Mouse (Mus musculus) liver, embryonic 14.5 days (tissue): ENCODE results near the gene Pxdc1. TPM values are rescaled to one million over a fixed set of nuclear protein-coding genes. Genes with fewer than 3 reads are reported as not detected.

Source experiments
- ATAC-seq: fragments of 200-750 bp; cut with Nextera tagmentation; 2 replicates; pipeline ENCODE4 v1.8.0; 2017; ENCODE audit warnings: moderate number of reproducible peaks, mild to moderate bottlenecking, moderate library complexity; ENCODE audit not compliant: insufficient read depth
- DNase-seq, 3 experiments: peaks; one replicate each; pipeline ENCODE4 v3.0.0-alpha.2; 2012 to 2013; ENCODE audit warnings: low read depth in 3 of 3, low spot score in 3 of 3
- H3K27ac ChIP-seq: fragments of 300-500 bp; sonication (generic); 2 replicates; pipeline ENCODE4 v1.5.1; 2014; ENCODE audit warnings: moderate library complexity, mild to moderate bottlenecking, control low read depth, inconsistent platforms
- H3K27me3 ChIP-seq: fragments of 300-500 bp; sonication (generic); 2 replicates; pipeline ENCODE4 v1.6.1; 2014; ENCODE audit warnings: mild to moderate bottlenecking, low read length, moderate library complexity; ENCODE audit not compliant: control insufficient read depth, insufficient read depth
- H3K36me3 ChIP-seq: fragments of 300-500 bp; sonication (generic); replicated peaks from 2 replicates; pipeline ENCODE4 v1.6.1; 2014; ENCODE audit warnings: low read depth; ENCODE audit not compliant: control insufficient read depth, insufficient read depth
- H3K4me1 ChIP-seq, 2 experiments: fragments of 200-500 bp in 1 of 2; fragments of 300-500 bp in 1 of 2; sonication (generic) in 1 of 2; replicated peaks; 2 replicates each; pipeline ENCODE4 v1.6.1; 2012 to 2014; ENCODE audit warnings: antibody characterized with exemption in 1 of 2, inconsistent platforms in 1 of 2, low read length in 1 of 2; ENCODE audit not compliant: control insufficient read depth in 2 of 2, insufficient read depth in 2 of 2
- H3K4me2 ChIP-seq: fragments of 300-500 bp; sonication (generic); 2 replicates; pipeline ENCODE4 v1.6.1; 2014; ENCODE audit warnings: low read depth, mild to moderate bottlenecking, control low read depth, moderate library complexity
- H3K4me3 ChIP-seq, 2 experiments: fragments of 200-500 bp in 1 of 2; fragments of 300-500 bp in 1 of 2; sonication (generic) in 1 of 2; 2 replicates each; pipeline ENCODE4 v1.5.1; 2012 to 2014; ENCODE audit warnings: low read depth in 2 of 2, low read length in 2 of 2, mild to moderate bottlenecking in 2 of 2, control low read depth in 1 of 2, inconsistent platforms in 1 of 2, moderate library complexity in 1 of 2; ENCODE audit not compliant: insufficient read depth in 1 of 2
- H3K9ac ChIP-seq: fragments of 300-500 bp; sonication (generic); replicated peaks from 2 replicates; pipeline ENCODE4 v1.6.1; 2014; ENCODE audit warnings: mild to moderate bottlenecking, control low read depth, moderate library complexity
- H3K9me3 ChIP-seq: fragments of 300-500 bp; sonication (generic); 2 replicates; pipeline ENCODE4 v1.6.1; 2016; ENCODE audit warnings: low read length, mixed read lengths; ENCODE audit not compliant: control insufficient read depth
- CTCF ChIP-seq: IDR thresholded peaks from 2 replicates; pipeline ENCODE4 v1.5.1; 2016; ENCODE audit warnings: antibody characterized with exemption, low read depth, control low read depth
- EP300 ChIP-seq: IDR thresholded peaks from 2 replicates; pipeline ENCODE4 v1.6.1; 2016; ENCODE audit warnings: antibody characterized with exemption, low read depth
- WGBS: fragments of 180-500 bp; shearing (Covaris S2); extraction: QIAGEN DNeasy Blood & Tissue Kit; methylation state at CpG from one replicate; pipeline ENCODE4 v1.1.7; 2014; ENCODE audit not compliant: insufficient replicate concordance; 5-methylcytosine and 5-hydroxymethylcytosine counted together
- polyA plus RNA-seq, 2 experiments: library from polyadenylated mRNA; depleted of rRNA in 1 of 2; stranded (reverse) in 1 of 2; unstranded in 1 of 2; fragments of >200 nt; fragmentation: Nextera tagmentation in 1 of 2; extraction: Ambion mirVana in 1 of 2; gene quantifications; 2 replicates each; pipeline versions ENCODE4 v1.2.1 to v1.2.3; 2012 to 2014

Pxdc1 gene
- polyA plus RNA-seq (2012; rRNA removed) (7.9 and 9.3 TPM in 2 replicates), polyA plus RNA-seq (2014; fragmentation: Nextera tagmentation; extraction: Ambion mirVana) (8.1 and 10.4 TPM in 2 replicates)

DNA sequence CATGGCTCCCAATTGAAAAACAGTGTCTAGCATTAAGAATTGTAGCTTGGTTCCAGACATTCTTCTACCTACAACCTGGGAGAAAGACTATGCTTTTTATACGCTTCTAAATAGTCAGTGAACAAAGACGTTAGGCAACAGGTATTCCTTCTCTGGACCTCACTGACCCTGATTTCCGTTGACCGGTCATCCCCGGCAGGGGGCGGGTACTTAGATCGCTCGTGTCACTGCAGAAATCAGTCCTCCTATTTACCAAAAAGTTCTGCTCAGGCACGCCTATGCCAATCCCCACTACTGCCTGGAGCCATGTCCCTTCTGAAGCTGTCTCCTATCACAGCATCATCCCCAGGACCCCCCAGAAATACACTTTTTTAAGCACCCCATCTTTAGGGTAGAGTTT, at the start of gene Pxdc1:
Pxdc1 (minus strand) TSS at position 96 of the 400 bp plus-strand sequence.
- Histone ChIP-seq H3K4me1 (peaks cover 0 to 3% of the 10 kb centered on the region in 2 experiments; a peak in 2 of 4 replicates), H3K4me3 (peak within 1 kb of the TSS; percentile 58 to 62), H3K4me2 (peak within 1 kb of the TSS; percentile 58), H3K9me3 (no peaks in the 10 kb centered on the region), H3K27me3 (peaks cover 42% of the 10 kb centered on the region), H3K27ac (peak within 1 kb of the TSS; percentile 48), H3K36me3 (no peaks in the 10 kb centered on the region), H3K9ac (peak within 1 kb of the TSS; percentile 44)
- peak; percentile 46; the same call in 1 of the 2 replicates for ATAC-seq
- 6% methylated on average over 9 of the region's 9 CpGs for WGBS
- no peak for DNase-seq
- TF ChIP-seq CTCF (peak; percentile 23; the same call in 1 of the 2 replicates), EP300 (no peak)

DNA sequence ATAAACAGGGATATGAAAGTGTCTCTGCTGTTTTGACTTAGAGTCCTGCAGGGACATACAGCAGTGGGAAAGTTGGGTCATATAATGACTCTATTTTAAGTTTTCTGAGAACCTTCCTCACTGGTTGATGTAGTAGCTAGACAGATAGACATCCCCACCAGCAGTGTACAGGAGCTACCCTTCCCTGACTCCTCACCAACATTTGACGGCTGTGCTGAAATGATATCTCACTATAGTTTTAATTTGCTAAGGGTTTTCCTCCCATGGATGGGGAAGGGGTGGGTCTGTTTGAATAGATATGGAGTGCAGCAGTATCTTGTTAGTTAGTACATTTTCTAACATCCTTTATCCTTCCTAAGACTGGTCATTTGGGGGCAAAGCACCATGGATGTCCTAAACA, 47.3 kb upstream of the Pxdc1 start:
- Histone ChIP-seq H3K27ac (no peak overlapping the region), H3K4me2 (no peak overlapping the region), H3K4me3 (no peak overlapping the region), H3K27me3 (no peaks in the 10 kb centered on the region), H3K9ac (no peak overlapping the region), H3K4me1 (no peaks in the 10 kb centered on the region; a peak in 1 of 4 replicates), H3K9me3 (no peaks in the 10 kb centered on the region), H3K36me3 (no peaks in the 10 kb centered on the region)
- TF ChIP-seq CTCF (no peak), EP300 (no peak)
- WGBS = 17% methylated on average over 1 of the region's 1 CpGs
- ATAC-seq (no peak), DNase-seq (no peak)

DNA sequence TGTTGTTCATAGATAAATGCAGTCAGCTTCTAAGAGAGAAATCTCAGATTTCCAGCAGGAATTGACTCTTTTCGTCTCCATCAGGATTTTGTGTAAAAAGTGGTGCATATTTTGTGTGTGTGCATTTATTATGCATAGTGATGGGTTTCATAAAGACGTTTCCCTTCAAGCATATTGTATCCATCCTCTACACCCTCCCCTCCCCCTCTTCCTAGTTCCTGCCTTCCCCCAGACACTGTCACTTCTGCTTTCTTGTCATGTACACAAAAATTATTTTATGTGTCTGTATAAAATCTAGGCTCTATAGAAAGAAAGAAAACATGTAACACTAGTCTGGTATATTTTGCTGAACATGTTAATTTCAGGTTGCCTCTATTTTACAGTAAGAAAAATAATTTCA, 46.8 kb upstream of the Pxdc1 start:
- Histone ChIP-seq H3K36me3 (no peaks in the 10 kb centered on the region), H3K27me3 (no peaks in the 10 kb centered on the region), H3K4me1 (no peaks in the 10 kb centered on the region; a peak in 1 of 4 replicates), H3K27ac (no peak overlapping the region), H3K9me3 (no peaks in the 10 kb centered on the region), H3K4me2 (no peak overlapping the region), H3K9ac (no peak overlapping the region), H3K4me3 (no peak overlapping the region)
- ATAC-seq (no peak), DNase-seq (no peak)
- 29% methylated on average over 2 of the region's 2 CpGs for WGBS
- TF ChIP-seq CTCF (no peak), EP300 (no peak)

DNA sequence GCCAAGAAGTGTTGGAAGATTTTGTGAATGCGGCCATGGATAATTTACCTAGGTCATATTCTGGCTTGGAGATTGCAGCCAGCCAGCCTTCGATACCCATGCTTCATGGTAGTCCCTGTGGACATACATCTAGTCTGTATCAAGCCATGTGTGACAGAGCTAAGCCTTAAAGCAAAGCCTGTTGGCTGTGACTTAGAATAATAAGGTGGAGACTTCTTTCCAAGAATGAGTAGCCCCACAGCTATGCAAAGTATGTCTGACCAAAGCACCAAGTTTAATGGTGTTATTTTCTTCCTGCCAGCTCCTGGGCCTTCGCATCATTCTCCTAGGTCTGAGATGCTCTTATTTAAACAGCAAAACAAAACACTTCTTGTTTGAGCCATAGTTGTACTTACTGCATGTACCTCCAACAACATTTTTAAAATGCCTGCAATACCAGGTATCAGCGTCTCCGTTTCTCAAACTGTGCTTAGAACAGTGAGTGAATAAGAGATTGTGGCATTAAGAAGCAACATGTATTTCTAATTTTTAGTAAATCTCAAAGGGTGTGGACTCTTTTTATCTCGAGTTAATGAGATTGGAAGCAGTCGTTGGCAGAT, 43.5 kb upstream of the Pxdc1 start:
- Histone ChIP-seq H3K27me3 (no peaks in the 10 kb centered on the region), H3K4me3 (no peak overlapping the region), H3K9ac (no peak overlapping the region), H3K4me2 (no peak overlapping the region), H3K4me1 (no peaks in the 10 kb centered on the region; a peak in 1 of 4 replicates), H3K36me3 (no peaks in the 10 kb centered on the region), H3K27ac (no peak overlapping the region), H3K9me3 (no peaks in the 10 kb centered on the region)
- ATAC-seq (no peak), DNase-seq (no peak)
- 63% methylated on average over 7 of the region's 7 CpGs for WGBS
- TF ChIP-seq EP300 (no peak), CTCF (no peak)

DNA sequence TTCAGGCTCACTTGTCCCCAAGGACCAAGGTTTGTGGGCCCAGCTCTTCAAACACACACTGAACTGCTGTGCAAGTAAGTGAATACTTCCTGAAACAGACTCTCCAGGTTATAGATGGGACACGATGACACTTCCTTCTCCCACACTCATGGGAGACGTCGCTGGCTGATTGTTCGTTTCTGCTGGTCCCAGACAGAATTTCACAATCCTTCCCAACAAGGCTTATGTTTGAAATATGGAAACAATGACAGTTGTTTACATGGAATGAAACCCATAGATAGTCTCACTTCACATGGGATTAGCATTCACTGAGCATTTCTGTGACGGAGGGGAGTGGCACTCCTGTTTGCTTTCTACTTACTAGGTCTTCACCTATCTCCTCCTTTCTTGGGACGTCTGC, 39.8 kb upstream of the Pxdc1 start:
- TF ChIP-seq EP300 = no peak
- TF ChIP-seq CTCF = no peak
- Histone ChIP-seq H3K4me1 (no peaks in the 10 kb centered on the region; a peak in 1 of 4 replicates), H3K4me2 (no peak overlapping the region), H3K9me3 (no peaks in the 10 kb centered on the region), H3K27ac (no peak overlapping the region), H3K4me3 (no peak overlapping the region), H3K36me3 (no peaks in the 10 kb centered on the region), H3K9ac (no peak overlapping the region), H3K27me3 (no peaks in the 10 kb centered on the region)
- no peak for ATAC-seq
- WGBS = 32% methylated on average over 6 of the region's 6 CpGs
- DNase-seq = no peak
